Mouse (Mus musculus) heart, embryonic 16.5 days (tissue): ENCODE measurements around the gene Borcs5. TPM values are rescaled to one million over a fixed set of nuclear protein-coding genes. Genes with fewer than 3 reads are reported as not detected.

Experiments
- ATAC-seq: fragments of 200-750 bp; cut with Nextera tagmentation; replicated peaks from 2 replicates; pipeline ENCODE4 v1.8.0; 2017; ENCODE audit warnings: moderate number of reproducible peaks; ENCODE audit not compliant: insufficient read depth, low FRiP score; ENCODE audit errors: extremely low read depth
- H3K27ac ChIP-seq: fragments of 300-500 bp; sonication (generic); 2 replicates; pipeline ENCODE4 v1.5.1; 2014; ENCODE audit warnings: mild to moderate bottlenecking, low read length, control low read depth, moderate library complexity
- H3K27me3 ChIP-seq: fragments of 300-500 bp; sonication (generic); 2 replicates; pipeline ENCODE4 v1.6.1; 2014; ENCODE audit warnings: low read length, mixed read lengths; ENCODE audit not compliant: control insufficient read depth, insufficient read depth
- H3K36me3 ChIP-seq: fragments of 300-500 bp; sonication (generic); 2 replicates; pipeline ENCODE4 v1.6.1; 2014; ENCODE audit not compliant: control insufficient read depth, insufficient read depth
- H3K4me1 ChIP-seq: fragments of 300-500 bp; sonication (generic); 2 replicates; pipeline ENCODE4 v1.6.1; 2014; ENCODE audit warnings: low read length, mixed read lengths; ENCODE audit not compliant: control insufficient read depth, insufficient read depth
- H3K4me2 ChIP-seq: fragments of 300-500 bp; sonication (generic); 2 replicates; pipeline ENCODE4 v1.6.1; 2014; ENCODE audit warnings: low read depth, mild to moderate bottlenecking, control low read depth, low read length
- H3K4me3 ChIP-seq: fragments of 300-500 bp; sonication (generic); 2 replicates; pipeline ENCODE4 v1.5.1; 2014; ENCODE audit warnings: mild to moderate bottlenecking, control low read depth, low read length
- H3K9ac ChIP-seq: fragments of 300-500 bp; sonication (generic); 2 replicates; pipeline ENCODE4 v1.6.1; 2014; ENCODE audit warnings: low read length, control low read depth
- H3K9me3 ChIP-seq: fragments of 300-500 bp; sonication (generic); replicated peaks from 2 replicates; pipeline ENCODE4 v1.6.1; 2016; ENCODE audit warnings: low read length; ENCODE audit not compliant: control insufficient read depth
- WGBS: fragments of 180-500 bp; shearing (Covaris S2); extraction: QIAGEN DNeasy Blood & Tissue Kit; methylation state at CpG from one replicate; pipeline ENCODE4 v1.1.7; 2014; 5-methylcytosine and 5-hydroxymethylcytosine counted together
- polyA plus RNA-seq: library from polyadenylated mRNA; unstranded; fragments of >200 nt; fragmentation: Nextera tagmentation; extraction: Ambion mirVana; gene quantifications from 2 replicates; pipeline ENCODE4 v1.2.1, GENCODE M21; 2015

Borcs5 gene
- polyA plus RNA-seq, 1 experiment from 2014 or later: 17.5 TPM

DNA sequence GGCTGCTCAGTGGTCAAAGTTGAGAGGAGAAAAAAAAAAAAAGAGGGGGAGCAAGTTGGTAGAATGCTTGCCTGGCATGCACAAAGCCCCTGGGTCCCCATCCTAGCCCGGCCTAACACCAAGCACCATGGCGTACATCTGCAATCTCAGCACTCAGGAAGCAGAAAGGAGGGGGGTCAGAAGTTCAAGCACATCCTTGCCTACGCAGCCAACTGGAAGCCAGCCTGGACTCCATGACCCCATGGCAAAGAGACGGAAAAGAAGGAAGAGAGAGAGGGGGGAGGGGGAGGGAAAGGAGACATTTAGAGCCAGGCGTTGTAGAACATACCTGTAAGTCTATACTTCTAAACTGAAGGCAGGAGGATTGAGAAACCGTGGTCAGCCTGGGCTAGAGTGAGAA, 32.8 kb upstream of the Borcs5 start:
- WGBS: 52% methylated on average over 6 of the region's 6 CpGs

DNA sequence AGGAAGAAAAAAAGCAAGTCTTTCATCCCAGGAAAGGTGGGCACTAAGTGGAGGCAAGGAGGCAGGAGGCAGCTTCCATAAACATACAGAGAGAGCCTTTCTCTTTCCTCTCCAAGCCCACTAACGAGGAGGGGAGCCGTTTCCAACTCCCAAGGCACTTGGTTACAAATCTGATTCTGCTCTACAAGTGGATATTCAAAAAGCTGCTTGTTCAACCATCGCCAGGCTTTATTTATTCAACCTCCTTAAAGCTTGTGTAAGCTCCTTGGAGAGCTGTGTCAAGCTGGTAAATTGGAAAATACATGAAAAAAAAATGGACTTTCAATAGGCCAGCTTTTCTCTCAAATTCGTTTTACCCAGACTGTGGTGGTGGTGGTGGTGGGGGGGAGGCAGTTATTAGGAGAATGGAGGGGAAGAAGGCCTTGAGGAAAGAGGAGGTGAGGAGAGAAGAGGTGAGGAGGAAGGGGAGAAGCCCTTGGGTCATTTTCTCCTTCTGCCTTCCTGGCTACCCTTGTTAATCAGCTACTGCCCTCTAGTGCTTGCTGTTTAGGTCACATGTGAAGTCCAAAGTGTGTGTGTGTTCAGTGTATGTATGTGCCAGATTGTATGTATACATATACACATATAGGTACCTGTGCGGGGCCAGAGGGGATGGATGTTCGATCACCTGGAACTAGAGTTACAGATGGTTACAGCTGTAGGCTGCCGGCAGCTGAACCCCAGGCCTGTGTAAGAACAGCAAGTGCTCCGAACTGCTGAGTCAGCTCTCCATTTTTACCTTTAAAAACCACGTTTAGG, 32.2 kb upstream of the Borcs5 start:
- 0 out of 2 replicates have a peak, but pooled peaks have one; percentile 35 for ATAC-seq
- H3K9me3 ChIP-seq: no peaks in the 10 kb centered on the region
- no peak overlapping the region for H3K4me2 ChIP-seq
- no peak overlapping the region for H3K9ac ChIP-seq
- no peak overlapping the region for H3K4me3 ChIP-seq
- no peak overlapping the region for H3K27ac ChIP-seq
- peaks cover 3% of the 10 kb centered on the region; the same call in 1 of the 2 replicates for H3K27me3 ChIP-seq
- WGBS: 54% methylated on average over 9 of the region's 9 CpGs
- H3K36me3 ChIP-seq: peaks cover 3% of the 10 kb centered on the region; the same call in 1 of the 2 replicates
- peaks cover 7% of the 10 kb centered on the region; the same call in 1 of the 2 replicates for H3K4me1 ChIP-seq

More for the DNA sequence above, 32.8 kb upstream of the Borcs5 start:
- H3K36me3 ChIP-seq: peaks cover 3% of the 10 kb centered on the region; the same call in 1 of the 2 replicates
- no peak; the same call in 1 of the 2 replicates for ATAC-seq
- no peak overlapping the region for H3K4me3 ChIP-seq
- no peak overlapping the region for H3K9ac ChIP-seq
- no peaks in the 10 kb centered on the region for H3K9me3 ChIP-seq
- no peak overlapping the region for H3K27ac ChIP-seq
- peaks cover 5% of the 10 kb centered on the region for H3K4me1 ChIP-seq
- no peak overlapping the region for H3K4me2 ChIP-seq
- H3K27me3 ChIP-seq: peaks cover 3% of the 10 kb centered on the region; the same call in 1 of the 2 replicates

DNA sequence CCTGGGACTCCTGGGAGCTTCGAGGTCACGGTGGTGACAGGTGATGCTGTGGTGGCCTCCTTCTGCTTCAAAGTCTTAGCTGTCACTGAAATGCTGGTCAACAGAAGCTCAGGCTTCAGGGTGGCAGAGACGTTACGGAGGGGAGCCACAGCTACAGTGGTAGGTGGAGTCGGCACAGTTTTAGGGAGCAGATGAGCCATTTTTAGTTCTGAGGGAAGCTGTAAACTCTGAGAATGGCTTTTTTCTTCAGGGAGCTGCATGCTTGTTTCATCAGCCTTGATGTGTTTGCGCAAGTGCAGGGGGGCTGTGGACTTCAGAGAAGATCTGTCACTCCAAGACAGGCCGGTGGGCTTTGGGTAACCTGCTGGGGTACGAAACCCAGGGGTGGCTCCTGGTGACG, 28.9 kb upstream of the Borcs5 start:
- H3K27me3 ChIP-seq: peaks cover 3% of the 10 kb centered on the region; the same call in 1 of the 2 replicates
- no peak overlapping the region for H3K4me3 ChIP-seq
- no peak overlapping the region for H3K9ac ChIP-seq
- H3K4me2 ChIP-seq: no peak overlapping the region
- no peak for ATAC-seq
- WGBS: 84% methylated on average over 9 of the region's 9 CpGs
- H3K9me3 ChIP-seq: no peaks in the 10 kb centered on the region
- H3K4me1 ChIP-seq: peaks cover 20% of the 10 kb centered on the region
- H3K27ac ChIP-seq: no peak overlapping the region
- peaks cover 3% of the 10 kb centered on the region; the same call in 1 of the 2 replicates for H3K36me3 ChIP-seq

DNA sequence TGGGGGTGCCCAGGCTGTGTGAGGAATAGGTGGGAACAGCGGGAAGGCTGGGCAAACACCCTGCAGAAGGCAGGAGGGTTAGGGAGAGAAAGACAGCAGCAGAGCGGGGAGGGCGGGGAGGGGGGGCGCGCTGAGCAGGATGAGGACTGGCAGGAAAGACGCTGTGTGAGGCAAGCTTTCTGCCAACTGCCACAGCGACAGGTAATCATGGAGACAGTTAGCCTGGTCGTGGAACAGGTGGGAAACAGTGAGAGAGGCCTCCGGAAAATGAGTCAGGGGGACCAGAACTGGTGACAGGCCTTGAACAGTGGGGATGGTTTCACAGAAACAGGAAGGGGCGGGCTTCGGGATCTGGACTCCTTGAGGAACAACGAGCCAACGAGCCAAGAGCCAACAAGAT, 27.4 kb upstream of the Borcs5 start:
- Histone ChIP-seq H3K4me1 (peaks cover 17% of the 10 kb centered on the region), H3K4me2 (no peak overlapping the region), H3K27ac (no peak overlapping the region), H3K4me3 (no peak overlapping the region), H3K36me3 (peaks cover 3% of the 10 kb centered on the region; the same call in 1 of the 2 replicates), H3K9ac (no peak overlapping the region), H3K27me3 (no peaks in the 10 kb centered on the region), H3K9me3 (no peaks in the 10 kb centered on the region)
- no peak for ATAC-seq
- WGBS: 61% methylated on average over 13 of the region's 13 CpGs

DNA sequence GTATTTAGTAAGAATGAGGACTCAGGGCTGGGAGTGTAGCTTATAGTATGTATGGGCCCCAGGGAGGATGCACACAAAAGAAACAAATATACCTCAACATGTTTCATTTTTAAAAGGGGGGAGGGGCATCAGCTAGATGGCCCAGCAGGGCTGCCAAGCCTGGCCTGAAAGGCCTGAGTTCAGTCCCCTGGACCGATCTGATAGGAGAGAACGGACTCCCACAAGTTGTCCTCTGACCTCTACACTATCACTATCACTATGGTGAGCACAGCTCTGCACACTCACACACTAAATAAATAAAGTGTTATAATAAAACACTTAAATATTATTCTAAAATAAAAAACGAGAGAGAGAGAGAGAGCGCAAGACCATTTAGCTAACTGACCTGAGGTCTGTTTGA, 25.0 kb upstream of the Borcs5 start:
- Histone ChIP-seq H3K4me3 (peak overlapping the region; percentile 40; the same call in 1 of the 2 replicates), H3K27ac (0 out of 2 replicates have a peak overlapping the region, but pooled peaks have one; percentile 37), H3K9me3 (no peaks in the 10 kb centered on the region), H3K4me2 (peak overlapping the region; percentile 68), H3K36me3 (peaks cover 3% of the 10 kb centered on the region; the same call in 1 of the 2 replicates), H3K9ac (no peak overlapping the region), H3K4me1 (peaks cover 17% of the 10 kb centered on the region), H3K27me3 (no peaks in the 10 kb centered on the region)
- WGBS: 38% methylated on average over 4 of the region's 4 CpGs
- ATAC-seq: peak; percentile 38; the same call in 1 of the 2 replicates

DNA sequence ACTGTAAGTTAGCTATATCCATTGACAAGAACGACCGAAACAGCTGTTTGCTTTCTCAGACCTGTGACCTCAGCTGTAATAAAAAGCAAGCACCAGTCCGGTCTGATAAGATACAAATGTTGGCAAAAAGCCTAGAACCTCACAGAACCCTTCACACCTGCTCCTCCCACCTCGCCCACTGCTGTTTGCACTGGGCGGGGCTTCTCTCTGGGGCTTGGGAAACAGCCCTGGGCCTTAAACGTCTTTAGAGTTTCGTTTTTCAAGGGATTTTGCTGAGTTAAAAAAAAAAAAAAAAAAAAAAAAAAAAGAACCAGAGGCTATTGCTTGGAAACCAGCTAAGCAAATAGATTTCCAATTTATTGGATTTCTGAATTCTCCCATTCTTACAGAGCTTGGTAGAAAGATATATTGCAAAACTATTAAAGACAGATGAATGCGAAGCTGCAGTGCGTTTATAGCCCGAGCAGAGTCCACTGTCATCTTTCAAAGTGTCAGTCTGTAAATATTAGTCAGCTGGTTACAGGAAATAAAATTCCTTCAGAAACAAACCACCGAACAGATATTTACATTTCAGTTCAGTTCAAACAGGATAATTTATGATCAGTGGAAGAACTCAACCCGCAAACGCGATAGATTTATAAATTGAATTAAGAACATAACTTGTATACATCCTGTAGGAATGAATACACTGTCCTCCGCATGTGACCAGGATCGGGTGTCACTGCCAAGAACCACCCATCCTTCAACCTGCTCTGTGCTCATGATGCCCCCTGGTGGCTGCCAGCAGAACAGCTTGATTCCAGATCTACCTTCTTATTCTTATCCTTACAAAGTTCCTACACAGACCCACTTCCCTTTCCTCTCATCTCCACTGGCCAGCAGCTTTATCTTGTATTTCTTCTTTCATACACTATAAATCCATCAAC, 24.3 kb upstream of the Borcs5 start:
- H3K4me1 ChIP-seq: peaks cover 17% of the 10 kb centered on the region
- peak overlapping the region; percentile 71 for H3K27ac ChIP-seq
- peak overlapping the region; percentile 68 for H3K4me2 ChIP-seq
- WGBS: 6% methylated on average over 16 of the region's 16 CpGs
- no peaks in the 10 kb centered on the region for H3K27me3 ChIP-seq
- H3K9ac ChIP-seq: no peak overlapping the region
- peak overlapping the region; percentile 40 for H3K4me3 ChIP-seq
- peaks cover 3% of the 10 kb centered on the region; the same call in 1 of the 2 replicates for H3K36me3 ChIP-seq
- ATAC-seq: peak; percentile 87
- H3K9me3 ChIP-seq: no peaks in the 10 kb centered on the region

DNA sequence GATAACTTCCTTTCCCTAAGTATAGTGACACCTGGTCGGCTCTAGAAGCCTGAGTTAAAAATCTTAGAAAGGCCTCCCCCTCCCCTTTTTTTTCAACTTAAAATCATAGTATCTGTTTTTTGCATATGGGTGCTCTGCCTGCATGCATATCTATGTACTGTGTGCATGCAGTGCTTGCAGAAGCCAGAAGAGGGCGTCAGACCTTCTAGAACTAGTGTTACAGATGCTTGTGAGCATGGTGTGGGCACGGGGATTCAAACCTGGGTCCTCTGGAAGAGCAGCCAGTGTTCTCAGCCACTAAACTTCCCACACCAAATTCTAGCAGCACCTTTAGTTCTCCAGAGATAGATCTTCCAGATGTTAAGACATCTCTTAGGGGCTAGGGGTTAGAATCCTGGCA, 21.7 kb upstream of the Borcs5 start:
- 49% methylated on average over 3 of the region's 3 CpGs for WGBS
- no peak overlapping the region for H3K9ac ChIP-seq
- no peak overlapping the region for H3K27ac ChIP-seq
- 0 out of 2 replicates have a peak, but pooled peaks cover 3% of the 10 kb centered on the region for H3K36me3 ChIP-seq
- no peaks in the 10 kb centered on the region for H3K27me3 ChIP-seq
- peaks cover 14% of the 10 kb centered on the region for H3K4me1 ChIP-seq
- no peak for ATAC-seq
- H3K4me3 ChIP-seq: no peak overlapping the region
- no peaks in the 10 kb centered on the region for H3K9me3 ChIP-seq
- no peak overlapping the region for H3K4me2 ChIP-seq

DNA sequence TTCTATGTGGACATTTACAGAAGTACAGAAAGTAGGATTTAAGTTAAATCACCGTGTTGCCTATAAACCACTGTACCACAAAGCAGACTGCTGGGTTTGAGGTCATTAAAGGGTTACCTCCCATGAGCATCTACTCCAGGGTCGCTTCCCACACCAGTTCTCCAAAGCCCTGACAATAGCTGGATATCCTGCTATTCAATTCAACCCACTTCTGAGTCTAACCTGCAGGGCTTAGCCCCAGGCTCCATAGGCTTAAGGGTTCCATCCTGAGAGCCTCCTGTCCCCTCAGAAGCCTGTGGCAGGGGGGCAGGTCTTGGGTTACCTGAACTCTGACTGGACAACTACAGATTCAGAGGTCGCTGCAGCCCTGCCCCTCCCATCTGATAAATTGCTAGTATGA, 19.2 kb upstream of the Borcs5 start:
- H3K9ac ChIP-seq: no peak overlapping the region
- H3K36me3 ChIP-seq: 0 out of 2 replicates have a peak, but pooled peaks cover 3% of the 10 kb centered on the region
- H3K4me3 ChIP-seq: no peak overlapping the region
- H3K27me3 ChIP-seq: no peaks in the 10 kb centered on the region
- H3K27ac ChIP-seq: 0 out of 2 replicates have a peak overlapping the region, but pooled peaks have one; percentile 30
- H3K9me3 ChIP-seq: no peaks in the 10 kb centered on the region
- 67% methylated on average over 3 of the region's 3 CpGs for WGBS
- H3K4me1 ChIP-seq: peaks cover 4% of the 10 kb centered on the region; the same call in 1 of the 2 replicates
- no peak for ATAC-seq
- H3K4me2 ChIP-seq: no peak overlapping the region
